Mouse (Mus musculus) liver, adult (tissue): Measurements from ENCODE around the gene Cacng4.

Source experiments
- GATA4 ChIP-seq: IDR thresholded peaks from 2 replicates; pipeline ENCODE4 v1.6.1; 2014; ENCODE audit warnings: mild to moderate bottlenecking, low read length; ENCODE audit not compliant: insufficient replicate concordance

Gene Cacng4

GRCm38 (mm10) chr11:107705476-107706074 lies 88.8 kb downstream of the Cacng4 start:
- no peak for TF ChIP-seq GATA4

GRCm38 (mm10) chr11:107705060-107705459 lies 89.3 kb downstream of the Cacng4 start:
- TF ChIP-seq GATA4, result no peak

- TF ChIP-seq GATA4, result no peak
Observed at GRCm38 (mm10) chr11:107703272-107704134, 90.9 kb downstream of the Cacng4 start.

GRCm38 (mm10) chr11:107699967-107700366 lies 94.4 kb downstream of the Cacng4 start:
- no peak for TF ChIP-seq GATA4

GRCm38 (mm10) chr11:107693338-107693737 lies 101.0 kb downstream of the Cacng4 start:
- no peak for TF ChIP-seq GATA4

- no peak for TF ChIP-seq GATA4
Observed at GRCm38 (mm10) chr11:107691569-107691968, 102.8 kb downstream of the Cacng4 start.

GRCm38 (mm10) chr11:107688480-107688879 lies 105.9 kb downstream of the Cacng4 start:
- TF ChIP-seq GATA4, result no peak

GRCm38 (mm10) chr11:107686290-107686689 lies 108.1 kb downstream of the Cacng4 start:
- no peak for TF ChIP-seq GATA4

- no peak for TF ChIP-seq GATA4
Observed at GRCm38 (mm10) chr11:107683544-107684465, 110.6 kb downstream of the Cacng4 start.

- no peak for TF ChIP-seq GATA4
Observed at GRCm38 (mm10) chr11:107682694-107683355, 111.5 kb downstream of the Cacng4 start.
